Mouse (Mus musculus) ES-E14 (cell line): Measurements from ENCODE around the gene Raf1. TPM values are rescaled to one million over a fixed set of nuclear protein-coding genes. Genes with fewer than 3 reads are reported as not detected.

ENCODE experiments used
- DNase-seq: peaks from one replicate; pipeline ENCODE4 v3.0.0-alpha.2; 2013; ENCODE audit warnings: low read depth, low spot score
- H3K27ac ChIP-seq: 2 replicates; pipeline ENCODE4 v1.5.1; 2012; ENCODE audit warnings: low read depth, mild to moderate bottlenecking, low read length, moderate library complexity, mixed read lengths; ENCODE audit not compliant: poor library complexity, insufficient read depth, severe bottlenecking
- H3K36me3 ChIP-seq: 2 replicates; pipeline ENCODE4 v1.6.1; 2012; ENCODE audit warnings: mild to moderate bottlenecking, low read length, moderate library complexity, mixed read lengths; ENCODE audit not compliant: control insufficient read depth, poor library complexity, insufficient read depth, severe bottlenecking
- H3K4me1 ChIP-seq, 2 experiments: fragments of 150-350 bp in 1 of 2; sonication (generic) in 1 of 2; 2 replicates each; pipeline ENCODE4 v1.6.1; 2012; ENCODE audit warnings: low read length in 2 of 2, mild to moderate bottlenecking in 1 of 2, mixed read lengths in 1 of 2; ENCODE audit not compliant: control insufficient read depth in 2 of 2, insufficient read depth in 2 of 2, poor library complexity in 1 of 2
- H3K4me3 ChIP-seq, 2 experiments: fragments of 150-350 bp in 1 of 2; sonication (generic) in 1 of 2; 2 replicates each; pipeline ENCODE4 v1.5.1; 2012; ENCODE audit warnings: low read length in 2 of 2, low read depth in 1 of 2, mild to moderate bottlenecking in 1 of 2, mixed read lengths in 1 of 2; ENCODE audit not compliant: insufficient read depth in 1 of 2, poor library complexity in 1 of 2, severe bottlenecking in 1 of 2
- H3K9ac ChIP-seq: 2 replicates; pipeline ENCODE4 v1.6.1; 2012; ENCODE audit warnings: low read depth, mild to moderate bottlenecking, low read length, mixed read lengths; ENCODE audit not compliant: poor library complexity, insufficient read depth, severe bottlenecking
- H3K9me3 ChIP-seq: fragments of 150-350 bp; sonication (generic); 2 replicates; pipeline ENCODE4 v1.6.1; 2012; ENCODE audit warnings: low read depth, mild to moderate bottlenecking, low read length; ENCODE audit not compliant: control insufficient read depth, insufficient read depth
- CHD2 ChIP-seq: IDR thresholded peaks from 2 replicates; pipeline ENCODE4 v1.6.1; 2014; ENCODE audit warnings: mild to moderate bottlenecking, low read depth, low read length, inconsistent platforms
- HCFC1 ChIP-seq: IDR thresholded peaks from 2 replicates; pipeline ENCODE4 v1.6.1; 2012; ENCODE audit warnings: low read length, inconsistent platforms, borderline replicate concordance; ENCODE audit not compliant: insufficient read depth
- MAFK ChIP-seq: IDR thresholded peaks from 2 replicates; pipeline ENCODE4 v1.6.1; 2014; ENCODE audit warnings: mild to moderate bottlenecking, low read depth, low read length, inconsistent platforms; ENCODE audit not compliant: insufficient read depth
- ZC3H11A ChIP-seq: IDR thresholded peaks from 2 replicates; pipeline ENCODE4 v1.6.1; 2012; ENCODE audit warnings: low read depth, mild to moderate bottlenecking, inconsistent platforms, low read length, borderline replicate concordance
- ZNF384 ChIP-seq: IDR thresholded peaks from 2 replicates; pipeline ENCODE4 v1.6.1; 2012; ENCODE audit warnings: low read depth, low read length, inconsistent platforms
- in situ Hi-C, 2 experiments: fragments of 600-800 bp; cut with MboI; formaldehyde crosslinking; loops; one replicate each; pipeline ENCODE4 v1.15.1; 2025; ENCODE audit warnings: low sequenced_read_pairs in 2 of 2, inconsistent platforms in 1 of 2; ENCODE audit not compliant: unreplicated experiment in 2 of 2
- total RNA-seq: library from RNA; depleted of rRNA; stranded (reverse); fragments of 300-350 nt; gene quantifications from 2 replicates; pipeline ENCODE4 v1.2.3, GENCODE M21; 2012; rRNA removed

Raf1 gene
- total RNA-seq = 128 and 140 TPM in 2 replicates

GRCm38 (mm10) chr6:115676452-115677128 is at the start of gene Raf1:
Gene Raf1 (minus strand): TSS chr6:115676635.
- peak; percentile 93 for DNase-seq
- Histone ChIP-seq H3K4me3 (peak within 1 kb of the TSS; percentile 79 to 93), H3K36me3 (no peaks in the 10 kb centered on the region), H3K4me1 (peaks cover 5% of the 10 kb centered on the region in 2 experiments), H3K9ac (peak within 1 kb of the TSS; percentile 99), H3K27ac (peak within 1 kb of the TSS; percentile 88), H3K9me3 (no peaks in the 10 kb centered on the region)
- TF ChIP-seq MAFK (0 out of 2 replicates have a peak, but pooled peaks have one; percentile 30), ZC3H11A (peak; percentile 92), HCFC1 (peak; percentile 87), CHD2 (peak; percentile 22; the same call in 1 of the 2 replicates), ZNF384 (no peak)
- in situ Hi-C loops = no loop called here

GRCm38 (mm10) chr6:115722246-115722645 is 45.8 kb upstream of the Raf1 start:
- in situ Hi-C loops = loop anchor here in 1 of 2 experiments (5.0 kb wide), 1 partner anchor 50 kb away; the partner anchor contains the start of gene Cand2
- peaks cover 0 to 4% of the 10 kb centered on the region in 2 experiments; a peak in 1 of 4 replicates for H3K4me1 ChIP-seq
- H3K27ac ChIP-seq = no peak overlapping the region
- H3K36me3 ChIP-seq = no peaks in the 10 kb centered on the region
- no peak for DNase-seq
- no peak overlapping the region for H3K9ac ChIP-seq
- TF ChIP-seq ZC3H11A = no peak
- no peak for TF ChIP-seq HCFC1
- TF ChIP-seq MAFK = no peak
- TF ChIP-seq CHD2 = no peak
- TF ChIP-seq ZNF384 = no peak
- H3K9me3 ChIP-seq = no peaks in the 10 kb centered on the region
- H3K4me3 ChIP-seq = no peak overlapping the region

- Histone ChIP-seq H3K36me3 (no peaks in the 10 kb centered on the region), H3K4me3 (peak overlapping the region; percentile 16 to 34), H3K9ac (no peak overlapping the region; the same call in 1 of the 2 replicates), H3K9me3 (no peaks in the 10 kb centered on the region), H3K27ac (peak overlapping the region; percentile 62), H3K4me1 (peaks cover 0 to 18% of the 10 kb centered on the region in 2 experiments; a peak in 2 of 4 replicates)
- TF ChIP-seq ZC3H11A (no peak), ZNF384 (no peak), HCFC1 (no peak), MAFK (no peak), CHD2 (no peak)
- in situ Hi-C loops = no loop called here
- peak; percentile 68 for DNase-seq
These were observed 41.5 kb upstream of the Raf1 start for GRCm38 (mm10) chr6:115717715-115718558.

- Histone ChIP-seq H3K9me3 (no peaks in the 10 kb centered on the region), H3K36me3 (no peaks in the 10 kb centered on the region), H3K4me1 (peaks cover 0 to 18% of the 10 kb centered on the region in 2 experiments; a peak in 2 of 4 replicates), H3K27ac (peak overlapping the region; percentile 62), H3K4me3 (peak overlapping the region; percentile 6 to 34; a peak in 2 of 4 replicates), H3K9ac (peak overlapping the region; percentile 52; the same call in 1 of the 2 replicates)
- DNase-seq = no peak
- TF ChIP-seq MAFK (peak; percentile 38; the same call in 1 of the 2 replicates), ZC3H11A (no peak), HCFC1 (no peak)
- in situ Hi-C loops = no loop called here
These were observed 40.7 kb upstream of the Raf1 start for GRCm38 (mm10) chr6:115717101-115717652.
